Mouse (Mus musculus): Measurements from ENCODE around the gene Unc79.

GRCm38 (mm10) chr12:103049865-103050264 lies 101.2 kb downstream of the Unc79 start:
- TF ChIP-seq TAL1 (conservative IDR thresholded peaks at IDR 0.05; ENCODE audit: low read depth, low read length) (no peak), CTCF (IDR thresholded peaks at IDR 0.05; ENCODE audit: low read depth, low read length) (no peak)
